Mouse (Mus musculus) spleen, adult 2 months (tissue): ENCODE data around the gene Ranbp2.

Experiments used
- CTCF ChIP-seq: fragments of 200-500 bp; IDR thresholded peaks from 2 replicates; pipeline ENCODE4 v1.5.1; 2011; ENCODE audit warnings: mild to moderate bottlenecking, inconsistent platforms; ENCODE audit not compliant: insufficient read depth, insufficient read length, insufficient replicate concordance; ENCODE audit errors: extremely low read depth
- POLR2A ChIP-seq: fragments of 200-500 bp; IDR thresholded peaks from 2 replicates; pipeline ENCODE4 v1.6.1; 2011; ENCODE audit warnings: low read depth, low read length, inconsistent platforms

- TF ChIP-seq CTCF (no peak), POLR2A (no peak)
These were observed 51.8 kb downstream of the Ranbp2 start for GRCm38 (mm10) chr10:58498516-58498915.
